Mouse (Mus musculus): ENCODE measurements around the gene Cnot2. TPM values are rescaled to one million over a fixed set of nuclear protein-coding genes. Genes with fewer than 3 reads are reported as not detected.
"Not testable (repeated sequence)": the region's sequence is repeated elsewhere in the genome, so short reads cannot be mapped to it uniquely, and the experiment has no call there.

Cnot2 gene
- polyA plus RNA-seq, 1 experiment: 19.2 TPM

GRCm38 (mm10) chr10:116582738-116583137, 1.4 kb upstream of the Cnot2 start:
- H3K36me3 ChIP-seq (ENCODE audit: control insufficient read depth, insufficient read depth, low read length): peaks cover 3% of the 10 kb centered on the region
- no peaks in the 10 kb centered on the region for H3K27me3 ChIP-seq (ENCODE audit: control insufficient read depth, insufficient read depth, low read length)
- 17% methylated on average over 6 of the region's 6 CpGs for WGBS
- H3K27ac ChIP-seq (ENCODE audit: insufficient read depth, low read depth, low read length): peak overlapping the region; percentile 42; the same call in 1 of the 2 replicates
- TF ChIP-seq CTCF (IDR thresholded peaks at IDR 0.05; ENCODE audit: extremely low read depth, insufficient read length, insufficient replicate concordance, low read depth, low read length) (no peak), POLR2A (IDR thresholded peaks at IDR 0.05; ENCODE audit: low read depth, low read length) (no peak)
- no peak overlapping the region for H3K4me3 ChIP-seq (ENCODE audit: low read depth, low read length)
- peaks cover 3% of the 10 kb centered on the region; the same call in 1 of the 2 replicates for H3K4me1 ChIP-seq (ENCODE audit: control insufficient read depth, insufficient read depth, insufficient read length, low read length)

- peaks cover 3% of the 10 kb centered on the region; the same call in 1 of the 2 replicates for H3K4me1 ChIP-seq (ENCODE audit: control insufficient read depth, insufficient read depth, insufficient read length, low read length)
- TF ChIP-seq CTCF (IDR thresholded peaks at IDR 0.05; ENCODE audit: extremely low read depth, insufficient read length, insufficient replicate concordance, low read depth, low read length) (no peak), POLR2A (IDR thresholded peaks at IDR 0.05; ENCODE audit: low read depth, low read length) (no peak; the same call in 1 of the 2 replicates)
- peak overlapping the region; percentile 87 for H3K27ac ChIP-seq (ENCODE audit: insufficient read depth, low read depth, low read length)
- under 1% methylated on average over 48 of the region's 67 CpGs for WGBS
- H3K4me3 ChIP-seq (ENCODE audit: low read depth, low read length): peak overlapping the region; percentile 99
- peaks cover 3% of the 10 kb centered on the region for H3K36me3 ChIP-seq (ENCODE audit: control insufficient read depth, insufficient read depth, low read length)
- no peaks in the 10 kb centered on the region for H3K27me3 ChIP-seq (ENCODE audit: control insufficient read depth, insufficient read depth, low read length)
Observed at GRCm38 (mm10) chr10:116581719-116582481, 589 bp upstream of the Cnot2 start.

- TF ChIP-seq POLR2A (IDR thresholded peaks at IDR 0.05; ENCODE audit: low read depth, low read length) (no peak), CTCF (IDR thresholded peaks at IDR 0.05; ENCODE audit: extremely low read depth, insufficient read length, insufficient replicate concordance, low read depth, low read length) (no peak)
- peaks cover 3% of the 10 kb centered on the region for H3K36me3 ChIP-seq (ENCODE audit: control insufficient read depth, insufficient read depth, low read length)
- peaks cover 4% of the 10 kb centered on the region; the same call in 1 of the 2 replicates for H3K4me1 ChIP-seq (ENCODE audit: control insufficient read depth, insufficient read depth, insufficient read length, low read length)
- peak overlapping the region; percentile 99 for H3K4me3 ChIP-seq (ENCODE audit: low read depth, low read length)
- peak overlapping the region; percentile 42 for H3K27ac ChIP-seq (ENCODE audit: insufficient read depth, low read depth, low read length)
- WGBS: under 1% methylated on average over 55 of the region's 71 CpGs
- no peaks in the 10 kb centered on the region for H3K27me3 ChIP-seq (ENCODE audit: control insufficient read depth, insufficient read depth, low read length)
Observed at GRCm38 (mm10) chr10:116580591-116581358, 536 bp downstream of the Cnot2 start.

- TF ChIP-seq POLR2A (IDR thresholded peaks at IDR 0.05; ENCODE audit: low read depth, low read length): no peak
- no peak for TF ChIP-seq CTCF (IDR thresholded peaks at IDR 0.05; ENCODE audit: extremely low read depth, insufficient read length, insufficient replicate concordance, low read depth, low read length)
- H3K4me1 ChIP-seq (ENCODE audit: control insufficient read depth, insufficient read depth, insufficient read length, low read length): peaks cover 4% of the 10 kb centered on the region; the same call in 1 of the 2 replicates
- H3K4me3 ChIP-seq (ENCODE audit: low read depth, low read length): no peak overlapping the region
- no peak overlapping the region for H3K27ac ChIP-seq (ENCODE audit: insufficient read depth, low read depth, low read length)
- peaks cover 3% of the 10 kb centered on the region for H3K36me3 ChIP-seq (ENCODE audit: control insufficient read depth, insufficient read depth, low read length)
- no peaks in the 10 kb centered on the region for H3K27me3 ChIP-seq (ENCODE audit: control insufficient read depth, insufficient read depth, low read length)
Observed at GRCm38 (mm10) chr10:116579478-116579877, 1.8 kb downstream of the Cnot2 start.

- Histone ChIP-seq H3K27me3 (ENCODE audit: control insufficient read depth, insufficient read depth, low read length) (no peaks in the 10 kb centered on the region), H3K4me1 (ENCODE audit: control insufficient read depth, insufficient read depth, insufficient read length, low read length) (peaks cover 4% of the 10 kb centered on the region; the same call in 1 of the 2 replicates), H3K36me3 (ENCODE audit: control insufficient read depth, insufficient read depth, low read length) (peaks cover 2% of the 10 kb centered on the region; the same call in 1 of the 2 replicates), H3K4me3 (ENCODE audit: low read depth, low read length) (no peak overlapping the region), H3K27ac (ENCODE audit: insufficient read depth, low read depth, low read length) (no peak overlapping the region)
- TF ChIP-seq POLR2A (IDR thresholded peaks at IDR 0.05; ENCODE audit: low read depth, low read length) (no peak), CTCF (IDR thresholded peaks at IDR 0.05; ENCODE audit: extremely low read depth, insufficient read length, insufficient replicate concordance, low read depth, low read length) (no peak)
Observed at GRCm38 (mm10) chr10:116578375-116578774, 2.9 kb downstream of the Cnot2 start.

- peaks cover 1% of the 10 kb centered on the region; the same call in 1 of the 2 replicates for H3K4me1 ChIP-seq (ENCODE audit: control insufficient read depth, insufficient read depth, insufficient read length, low read length)
- no peak overlapping the region for H3K4me3 ChIP-seq (ENCODE audit: low read depth, low read length)
- H3K27ac ChIP-seq (ENCODE audit: insufficient read depth, low read depth, low read length): no peak overlapping the region
- WGBS: 81% methylated on average over 3 of the region's 3 CpGs
- no peak for TF ChIP-seq POLR2A (IDR thresholded peaks at IDR 0.05; ENCODE audit: low read depth, low read length)
- TF ChIP-seq CTCF (IDR thresholded peaks at IDR 0.05; ENCODE audit: extremely low read depth, insufficient read length, insufficient replicate concordance, low read depth, low read length): no peak
- no peaks in the 10 kb centered on the region for H3K27me3 ChIP-seq (ENCODE audit: control insufficient read depth, insufficient read depth, low read length)
- no peaks in the 10 kb centered on the region for H3K36me3 ChIP-seq (ENCODE audit: control insufficient read depth, insufficient read depth, low read length)
Observed at GRCm38 (mm10) chr10:116577181-116577580, 4.1 kb downstream of the Cnot2 start.

GRCm38 (mm10) chr10:116576071-116576470, 5.2 kb downstream of the Cnot2 start:
- not testable (repeated sequence) for H3K27me3 ChIP-seq (ENCODE audit: control insufficient read depth, insufficient read depth, low read length); H3K4me1 ChIP-seq (ENCODE audit: control insufficient read depth, insufficient read depth, insufficient read length, low read length); H3K36me3 ChIP-seq (ENCODE audit: control insufficient read depth, insufficient read depth, low read length); H3K27ac ChIP-seq (ENCODE audit: insufficient read depth, low read depth, low read length); H3K4me3 ChIP-seq (ENCODE audit: low read depth, low read length)
- WGBS: 68% methylated on average over 2 of the region's 2 CpGs

Data from small intestine, adult 2 months (tissue).